ENCODE assay signal across 21 mouse cellular contexts in the genomic region with DNA sequence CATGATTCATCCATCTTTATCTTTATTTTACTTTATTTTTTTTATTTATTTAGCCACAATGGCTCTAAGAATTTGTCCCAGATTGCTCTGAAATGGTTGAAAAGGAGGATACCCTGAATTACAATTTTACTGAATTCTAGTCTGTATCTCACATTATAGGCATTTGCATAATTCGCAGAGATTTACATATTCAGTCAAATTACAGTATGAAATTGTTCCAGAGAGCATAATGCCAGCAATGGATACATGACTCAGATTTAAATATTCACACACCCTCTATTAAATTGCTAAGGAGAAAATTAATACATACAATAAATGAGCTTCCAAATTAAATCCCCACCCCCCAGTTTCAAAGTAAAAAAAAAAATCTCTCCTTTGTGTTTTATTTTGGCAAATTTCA.
"Had no signal": no experiment of that assay in that cellular context is flagged by ENCODE, and none has a peak within 500 bp of the region (broad histone marks: within the 10 kb centered on the region; RNA-seq: fewer than 3 reads in every experiment).

No protein-coding gene starts in this region.

- H3K9ac ChIP-seq: liver, postnatal 0 days; lung, embryonic 15.5 days; midbrain, embryonic 12.5 days; neural tube, embryonic 13.5 days; neural tube, embryonic 15.5 days; stomach, embryonic 15.5 days had no signal

- H3K27ac ChIP-seq: lung, embryonic 15.5 days; macrophage; midbrain, embryonic 10.5 days; midbrain, embryonic 12.5 days; neural tube, embryonic 13.5 days; neural tube, embryonic 15.5 days; stomach, embryonic 15.5 days; stomach, postnatal 0 days had no signal

- H3K36me3 ChIP-seq: lung, embryonic 15.5 days; midbrain, embryonic 10.5 days; midbrain, embryonic 12.5 days; neural tube, embryonic 13.5 days; neural tube, embryonic 15.5 days; stomach, embryonic 15.5 days had no signal

- H3K4me3 ChIP-seq: lung, embryonic 15.5 days; midbrain, embryonic 10.5 days; midbrain, embryonic 12.5 days; myocyte; neural tube, embryonic 13.5 days; neural tube, embryonic 15.5 days; stomach, embryonic 15.5 days had no signal

- H3K4me2 ChIP-seq: lung, embryonic 15.5 days; midbrain, embryonic 12.5 days; neural tube, embryonic 13.5 days; neural tube, embryonic 15.5 days; stomach, embryonic 15.5 days had no signal

- H3K4me1 ChIP-seq: lung, embryonic 15.5 days; neural tube, embryonic 15.5 days; stomach, embryonic 15.5 days had no signal

- H3K9me3 ChIP-seq: lung, embryonic 15.5 days; midbrain, embryonic 10.5 days; midbrain, embryonic 12.5 days; neural tube, embryonic 13.5 days; neural tube, embryonic 15.5 days; stomach, embryonic 15.5 days had no signal

- DNase-seq: liver, postnatal 0 days; lung, adult 2 months; lung, postnatal 14 days; lung, postnatal 36 days; midbrain, embryonic 14.5 days; retina, postnatal 1 day; right cerebral cortex, adult 18-20 months; right cerebral cortex, postnatal 25 days; thymus, adult 2 months; thymus, postnatal 36 days had no signal

- H3K27me3 ChIP-seq: lung, embryonic 15.5 days; midbrain, embryonic 12.5 days; neural tube, embryonic 13.5 days; neural tube, embryonic 15.5 days; stomach, embryonic 15.5 days had no signal

- ATAC-seq: liver, postnatal 0 days; lung, postnatal 0 days; midbrain, embryonic 16.5 days had no signal
